Mouse (Mus musculus) CH12.LX (cell line): Measurements from ENCODE around the gene Pabpc6. TPM values are rescaled to one million over a fixed set of nuclear protein-coding genes. Genes with fewer than 3 reads are reported as not detected.

Experiments
- DNase-seq: peaks from one replicate; pipeline ENCODE4 v3.0.0-alpha.2; 2013; ENCODE audit errors: extremely low read depth
- H3K27ac ChIP-seq: 2 replicates; pipeline ENCODE4 v1.5.1; 2012; ENCODE audit warnings: low read depth, mild to moderate bottlenecking, control low read depth, moderate library complexity; ENCODE audit not compliant: insufficient read depth
- H3K27me3 ChIP-seq: replicated peaks from 2 replicates; pipeline ENCODE3; 2012; ENCODE audit warnings: inconsistent platforms
- H3K36me3 ChIP-seq, 2 experiments: replicated peaks in 1 of 2; 2 replicates each; pipeline versions ENCODE3 to v1.6.1; 2012; ENCODE audit warnings: inconsistent platforms in 1 of 2, low read length in 1 of 2, mild to moderate bottlenecking in 1 of 2, mixed read lengths in 1 of 2, moderate library complexity in 1 of 2; ENCODE audit not compliant: control insufficient read depth in 1 of 2, insufficient read depth in 1 of 2
- H3K4me1 ChIP-seq, 2 experiments: 2 replicates each; pipeline ENCODE4 v1.6.1; 2012; ENCODE audit warnings: inconsistent platforms in 1 of 2, moderate library complexity in 1 of 2; ENCODE audit not compliant: insufficient read depth in 2 of 2, control insufficient read depth in 1 of 2
- H3K4me2 ChIP-seq: 2 replicates; pipeline ENCODE4 v1.6.1; 2012; ENCODE audit warnings: low read depth, mild to moderate bottlenecking, control low read depth; ENCODE audit not compliant: poor library complexity, insufficient read depth, severe bottlenecking
- H3K4me3 ChIP-seq, 3 experiments: fragments of 150-350 bp in 1 of 3; sonication (generic) in 1 of 3; replicated peaks in 1 of 3; 2 replicates each; pipeline versions ENCODE3 to v1.5.1; 2011 to 2012; ENCODE audit warnings: low read depth in 2 of 3, low read length in 2 of 3, mild to moderate bottlenecking in 2 of 3, moderate library complexity in 2 of 3, control low read depth in 1 of 3, improper control_type of control experiment in 1 of 3, inconsistent platforms in 1 of 3, mixed read lengths in 1 of 3; ENCODE audit not compliant: poor library complexity in 1 of 3
- H3K79me2 ChIP-seq: replicated peaks from 2 replicates; pipeline ENCODE4 v1.6.1; 2012; ENCODE audit warnings: mild to moderate bottlenecking, moderate library complexity; ENCODE audit not compliant: control insufficient read depth, poor library complexity, insufficient read depth, severe bottlenecking; ENCODE audit errors: extremely low read depth
- H3K9ac ChIP-seq: 2 replicates; pipeline ENCODE4 v1.6.1; 2012; ENCODE audit warnings: low read depth, mild to moderate bottlenecking, control low read depth, moderate library complexity; ENCODE audit not compliant: insufficient read depth
- H3K9me3 ChIP-seq: replicated peaks from 2 replicates; pipeline ENCODE3; 2012; ENCODE audit warnings: low read length, inconsistent platforms, mixed read lengths
- BHLHE40 ChIP-seq: IDR thresholded peaks from 2 replicates; pipeline ENCODE4 v1.6.1; 2011; ENCODE audit warnings: mild to moderate bottlenecking, low read depth, low read length, improper control_type of control experiment
- CHD1 ChIP-seq: IDR thresholded peaks from 2 replicates; pipeline ENCODE4 v1.6.1; 2012; ENCODE audit warnings: low read depth, low read length, improper control_type of control experiment, inconsistent platforms
- E2F4 ChIP-seq: IDR thresholded peaks from 2 replicates; pipeline ENCODE4 v1.6.1; 2011; ENCODE audit warnings: low read depth, low read length, improper control_type of control experiment; ENCODE audit not compliant: insufficient replicate concordance
- ETS1 ChIP-seq: conservative IDR thresholded peaks from 2 replicates; pipeline ENCODE4 v1.6.1; 2012; ENCODE audit warnings: low read depth, mild to moderate bottlenecking, inconsistent platforms, low read length, improper control_type of control experiment, moderate library complexity
- GABPA ChIP-seq: IDR thresholded peaks from 2 replicates; pipeline ENCODE4 v1.6.1; 2012; ENCODE audit warnings: low read depth, low read length, improper control_type of control experiment, inconsistent platforms; ENCODE audit not compliant: insufficient replicate concordance
- JUN ChIP-seq: IDR thresholded peaks from 2 replicates; pipeline ENCODE4 v1.6.1; 2011; ENCODE audit warnings: low read depth, mild to moderate bottlenecking, low read length, improper control_type of control experiment, moderate library complexity; ENCODE audit not compliant: insufficient read depth
- KAT2A ChIP-seq: IDR thresholded peaks from 2 replicates; pipeline ENCODE4 v1.6.1; 2012; ENCODE audit warnings: low read length, improper control_type of control experiment, inconsistent platforms; ENCODE audit not compliant: insufficient replicate concordance
- MAZ ChIP-seq: IDR thresholded peaks from 2 replicates; pipeline ENCODE4 v1.6.1; 2012; ENCODE audit warnings: low read depth, mild to moderate bottlenecking, inconsistent platforms, low read length, improper control_type of control experiment, moderate library complexity
- NELFE ChIP-seq: IDR thresholded peaks from 2 replicates; pipeline ENCODE4 v1.6.1; 2011; ENCODE audit warnings: low read depth, low read length, improper control_type of control experiment
- NRF1 ChIP-seq: IDR thresholded peaks from 2 replicates; pipeline ENCODE4 v1.6.1; 2014; ENCODE audit warnings: low read depth, mild to moderate bottlenecking, inconsistent platforms, low read length, improper control_type of control experiment, moderate library complexity
- RAD21 ChIP-seq: IDR thresholded peaks from 2 replicates; pipeline ENCODE4 v1.6.1; 2011; ENCODE audit warnings: low read depth, mild to moderate bottlenecking, low read length, improper control_type of control experiment, moderate library complexity
- RCOR1 ChIP-seq: conservative IDR thresholded peaks from 2 replicates; pipeline ENCODE4 v1.6.1; 2012; ENCODE audit warnings: low read depth, mild to moderate bottlenecking, inconsistent platforms, low read length, improper control_type of control experiment
- SIN3A ChIP-seq: IDR thresholded peaks from 2 replicates; pipeline ENCODE4 v1.6.1; 2012; ENCODE audit warnings: low read length, improper control_type of control experiment, inconsistent platforms
- TBP ChIP-seq: conservative IDR thresholded peaks from 2 replicates; pipeline ENCODE4 v1.6.1; 2011; ENCODE audit warnings: low read depth, low read length, improper control_type of control experiment
- TCF12 ChIP-seq: IDR thresholded peaks from 2 replicates; pipeline ENCODE4 v1.6.1; 2014; ENCODE audit warnings: low read depth, mild to moderate bottlenecking, inconsistent platforms, low read length, improper control_type of control experiment
- USF2 ChIP-seq: conservative IDR thresholded peaks from 2 replicates; pipeline ENCODE4 v1.6.1; 2011; ENCODE audit warnings: low read depth, low read length, improper control_type of control experiment
- ZMIZ1 ChIP-seq: IDR thresholded peaks from 2 replicates; pipeline ENCODE4 v1.6.1; 2012; ENCODE audit warnings: low read depth, mild to moderate bottlenecking, inconsistent platforms, low read length, improper control_type of control experiment
- dilution Hi-C: fragments of 300-500 bp; cut with MboI; formaldehyde crosslinking; loops from 2 replicates; pipeline ENCODE4 v1.14.3; 2020; ENCODE audit warnings: low sequenced_read_pairs; ENCODE audit not compliant: extremely low pct_unique_long_range_greater_than_20kb, extremely low pct_ligation_motif_present
- in situ Hi-C: fragments of 300-500 bp; cut with MboI; formaldehyde crosslinking; loops from 3 replicates; pipeline ENCODE4 v1.14.3; 2019; ENCODE audit warnings: low sequenced_read_pairs, low pct_ligation_motif_present, low pct_unique_long_range_greater_than_20kb, mixed read lengths
- polyA plus RNA-seq: library from polyadenylated mRNA; unstranded; fragments of >175 nt; gene quantifications from 2 replicates; pipeline ENCODE4 v1.2.1, GENCODE M21; 2012; ENCODE audit warnings: low read depth; ENCODE audit not compliant: insufficient read length
- total RNA-seq, 2 experiments: library from RNA; depleted of rRNA; stranded (reverse); fragments of 300-350 nt in 1 of 2; fragments of >200 nt in 1 of 2; gene quantifications; 2 replicates each; pipeline ENCODE4 v1.2.3; 2012 to 2014

Pabpc6 gene
- total and polyA plus RNA-seq, 3 experiments = not detected

DNA sequence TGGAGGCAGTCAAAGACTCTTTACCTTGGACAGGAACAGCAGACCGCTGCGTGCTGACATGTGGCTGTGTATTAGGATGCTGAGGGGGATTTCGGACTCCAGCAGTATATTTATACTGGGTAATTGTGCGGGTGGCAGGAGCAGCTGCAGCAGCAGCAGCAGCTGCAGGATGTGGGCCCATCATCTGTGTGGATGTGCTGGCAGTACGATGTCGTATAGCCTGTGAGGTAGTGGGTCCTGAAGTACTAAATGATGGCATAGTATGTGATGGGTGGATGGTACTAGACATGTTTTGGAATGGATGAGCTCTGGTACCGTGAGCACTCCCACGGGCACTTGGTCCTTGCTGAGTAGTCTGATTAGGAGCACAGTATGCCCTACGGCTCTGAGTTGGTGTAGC is 1.6 kb downstream of the Pabpc6 start:
- TF ChIP-seq SIN3A = no peak
- no peak for TF ChIP-seq KAT2A
- TF ChIP-seq GABPA = no peak
- no peak for TF ChIP-seq CHD1
- TF ChIP-seq TCF12 = no peak
- TF ChIP-seq MAZ = no peak
- no peak for TF ChIP-seq USF2
- no peak for TF ChIP-seq JUN
- no peak for TF ChIP-seq TBP
- dilution Hi-C loops = no loop called here
- Histone ChIP-seq H3K36me3 (no peaks in the 10 kb centered on the region), H3K9ac (no peak overlapping the region), H3K27me3 (no peaks in the 10 kb centered on the region), H3K9me3 (no peaks in the 10 kb centered on the region), H3K79me2 (no peaks in the 10 kb centered on the region), H3K27ac (no peak overlapping the region), H3K4me1 (peaks cover 0 to 11% of the 10 kb centered on the region in 2 experiments; a peak in 1 of 4 replicates), H3K4me3 (no peak overlapping the region), H3K4me2 (no peak overlapping the region)
- in situ Hi-C loops = no loop called here
- DNase-seq = no peak

DNA sequence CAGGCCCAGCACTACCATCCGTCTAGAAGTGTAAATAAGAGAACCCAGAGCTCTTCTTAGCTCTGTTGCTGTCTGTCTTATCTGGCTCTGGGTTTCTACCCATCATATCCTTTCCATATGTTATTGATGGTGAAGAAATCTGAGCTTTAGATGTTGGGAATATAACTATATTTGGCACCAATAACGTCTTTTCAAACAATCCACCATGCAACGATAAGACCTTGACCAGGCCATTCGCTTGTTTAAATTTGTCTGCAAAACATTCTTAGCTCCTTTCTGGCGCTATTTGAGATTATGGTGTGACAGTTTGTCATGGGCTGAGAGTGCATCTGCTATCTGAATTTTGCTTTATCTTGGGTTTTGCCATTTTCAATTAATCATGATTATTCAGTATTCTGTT is 10.9 kb downstream of the Pabpc6 start:
- in situ Hi-C loops = no loop called here
- H3K27me3 ChIP-seq = no peaks in the 10 kb centered on the region
- TF ChIP-seq E2F4 (no peak), MAZ (no peak), ZMIZ1 (no peak), NELFE (no peak), RAD21 (no peak), BHLHE40 (no peak), ETS1 (no peak), GABPA (no peak), RCOR1 (no peak), NRF1 (no peak)

More for the DNA sequence above, 10.9 kb downstream of the Pabpc6 start:
- H3K36me3 ChIP-seq = no peaks in the 10 kb centered on the region
- no peak overlapping the region for H3K9ac ChIP-seq
- dilution Hi-C loops = no loop called here
- H3K4me3 ChIP-seq = no peak overlapping the region
- no peak overlapping the region for H3K4me2 ChIP-seq
- no peaks in the 10 kb centered on the region for H3K9me3 ChIP-seq
- H3K4me1 ChIP-seq = peaks cover 0 to 2% of the 10 kb centered on the region in 2 experiments; a peak in 1 of 4 replicates
- DNase-seq = no peak
- no peaks in the 10 kb centered on the region for H3K79me2 ChIP-seq
- H3K27ac ChIP-seq = no peak overlapping the region
